Mouse (Mus musculus) small intestine, adult 2 months (tissue): ENCODE results near the gene Foxo3.

Experiments
- CTCF ChIP-seq: fragments of 200-500 bp; IDR thresholded peaks from 2 replicates; pipeline ENCODE4 v1.5.1; 2012; ENCODE audit warnings: low read depth, mild to moderate bottlenecking, control low read depth, inconsistent platforms, low read length, moderate library complexity, mixed read lengths; ENCODE audit not compliant: insufficient replicate concordance, insufficient read length; ENCODE audit errors: extremely low read depth
- POLR2A ChIP-seq: fragments of 200-500 bp; IDR thresholded peaks from 2 replicates; pipeline ENCODE4 v1.6.1; 2012; ENCODE audit warnings: low read depth, mild to moderate bottlenecking, control low read depth, inconsistent platforms, low read length, moderate library complexity

DNA sequence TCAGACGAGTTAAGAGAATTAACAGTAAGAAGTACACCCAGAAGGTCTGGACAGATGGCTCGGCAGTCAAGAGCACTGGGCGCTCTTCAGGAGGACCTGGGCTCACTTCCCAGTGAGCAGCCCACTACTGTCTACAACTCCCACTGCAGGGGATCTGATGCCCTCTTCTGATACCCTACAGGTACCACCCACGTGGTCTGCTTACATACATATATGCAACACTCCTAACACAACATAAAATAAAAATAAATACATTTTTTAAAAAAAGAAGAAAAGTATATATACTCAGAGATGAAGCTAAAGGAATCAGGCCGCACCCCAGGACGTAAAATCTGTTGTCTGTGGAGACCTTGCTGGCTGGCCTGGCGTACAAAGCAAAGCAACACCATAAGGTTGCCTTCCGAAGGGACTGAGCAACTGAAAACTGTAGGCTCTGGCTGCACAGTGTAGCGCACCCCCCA, 89.6 kb downstream of the Foxo3 start:
- no peak for TF ChIP-seq CTCF
- TF ChIP-seq POLR2A, result no peak
